ENCODE assay signal across 28 mouse cellular contexts in genomic region chr9:34918976-34919375, GRCm38 (mm10).
"Had no signal": no experiment of that assay in that cellular context is flagged by ENCODE, and none has a peak within 500 bp of the region (broad histone marks: within the 10 kb centered on the region; RNA-seq: fewer than 3 reads in every experiment).

No protein-coding gene starts in this region.

- DNase-seq: heart, postnatal 10 days; heart, postnatal 14 days; heart, postnatal 36 days; heart, postnatal 4 days; kidney, adult 11 months; kidney, adult 18-20 months; kidney, adult 2 months; kidney, adult 8-10 months; kidney, adult 9 months; kidney, postnatal 10 days; kidney, postnatal 14 days; kidney, postnatal 25 days; kidney, postnatal 36 days; kidney, postnatal 4 days; layer of hippocampus, adult 9-11 months had no signal

- H3K4me3 ChIP-seq: heart, embryonic 12.5 days; heart, embryonic 13.5 days; heart, embryonic 15.5 days; hindbrain, embryonic 10.5 days; hindbrain, embryonic 12.5 days; hindbrain, embryonic 13.5 days; hindbrain, embryonic 15.5 days; intestine, embryonic 15.5 days; kidney, embryonic 15.5 days; left cerebral cortex, adult 2 months had no signal

- H3K27ac ChIP-seq: heart, embryonic 13.5 days; heart, embryonic 15.5 days; hindbrain, embryonic 10.5 days; hindbrain, embryonic 12.5 days; hindbrain, embryonic 13.5 days; hindbrain, embryonic 14.5 days; hindbrain, embryonic 15.5 days; hindbrain, postnatal 0 days; intestine, embryonic 15.5 days; kidney, embryonic 15.5 days; kidney, postnatal 0 days had no signal
